Mouse (Mus musculus): ENCODE measurements around the gene Socs4. TPM values are rescaled to one million over a fixed set of nuclear protein-coding genes. Genes with fewer than 3 reads are reported as not detected.
A peak's percentile ranks its signal among the peaks of the same experiment; 100 is the strongest.

Gene Socs4
- total and polyA plus RNA-seq, 3 experiments = 7.0 to 25.1 (median 13.2) TPM

DNA sequence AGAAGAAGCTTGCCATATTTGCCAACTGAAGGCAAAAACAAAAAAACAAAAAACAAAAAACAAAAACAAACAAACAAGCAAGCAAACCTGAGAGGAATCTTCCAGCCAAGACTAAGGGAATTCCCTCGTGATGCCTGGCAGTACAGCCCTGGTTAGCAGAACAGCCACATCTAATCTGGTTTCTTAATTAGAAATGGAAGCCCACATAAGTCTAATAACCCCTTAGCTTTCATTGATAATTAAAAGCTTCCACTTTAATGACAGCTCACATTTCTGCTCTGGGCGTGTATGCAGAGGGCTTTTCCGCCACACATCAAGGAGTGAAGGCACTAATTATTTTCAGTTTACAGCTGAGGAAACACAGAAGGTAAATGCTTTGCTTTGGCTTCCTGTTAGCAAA is 58.6 kb downstream of the Socs4 start:
- Histone ChIP-seq H3K27ac (ENCODE audit: insufficient read depth, low read depth) (no peak overlapping the region), H3K27me3 (replicated peaks) (no peaks in the 10 kb centered on the region), H3K4me1 (ENCODE audit: control insufficient read depth in 1 of 2, insufficient read depth in 2 of 2) (peaks cover 0 to 7% of the 10 kb centered on the region in 2 experiments; a peak in 2 of 4 replicates), H3K9ac (ENCODE audit: insufficient read depth, low read depth) (0 out of 2 replicates have a peak overlapping the region, but pooled peaks have one; percentile 18), H3K9me3 (replicated peaks; ENCODE audit: low read length) (no peaks in the 10 kb centered on the region), H3K4me3 (replicated peaks in 1 of 3; ENCODE audit: low read depth in 2 of 3, low read length in 2 of 3, poor library complexity in 1 of 3) (no peak overlapping the region), H3K4me2 (ENCODE audit: insufficient read depth, low read depth, poor library complexity, severe bottlenecking) (no peak overlapping the region), H3K79me2 (replicated peaks; ENCODE audit: control insufficient read depth, extremely low read depth, insufficient read depth, poor library complexity, severe bottlenecking) (no peaks in the 10 kb centered on the region), H3K36me3 (replicated peaks in 1 of 2; ENCODE audit: control insufficient read depth in 1 of 2, insufficient read depth in 1 of 2, low read length in 1 of 2) (no peaks in the 10 kb centered on the region)
- TF ChIP-seq HCFC1 (IDR thresholded peaks at IDR 0.05; ENCODE audit: low read depth, low read length) = no peak
- 0 out of 2 replicates have a peak, but pooled peaks have one; percentile 9 for TF ChIP-seq MYC (IDR thresholded peaks at IDR 0.05; ENCODE audit: low read depth, low read length)
- dilution Hi-C loops (cut with MboI; ENCODE audit: extremely low pct_ligation_motif_present, extremely low pct_unique_long_range_greater_than_20kb, low sequenced_read_pairs) = no loop called here
- in situ Hi-C loops (cut with MboI; ENCODE audit: low pct_ligation_motif_present, low pct_unique_long_range_greater_than_20kb, low sequenced_read_pairs) = no loop called here
- no peak for DNase-seq (ENCODE audit: extremely low read depth)

- no peak overlapping the region for H3K4me3 ChIP-seq (replicated peaks in 1 of 3; ENCODE audit: low read depth in 2 of 3, low read length in 2 of 3, poor library complexity in 1 of 3)
- in situ Hi-C loops (cut with MboI; ENCODE audit: low pct_ligation_motif_present, low pct_unique_long_range_greater_than_20kb, low sequenced_read_pairs) = loop anchor here (5.0 kb wide), 1 partner anchor 37 kb away; no protein-coding TSS in a partner anchor
Measured at GRCm38 (mm10) chr14:47340231-47340925, 63.6 kb downstream of the Socs4 start.

GRCm38 (mm10) chr14:47341811-47342291 is 65.1 kb downstream of the Socs4 start:
- TF ChIP-seq RAD21 (IDR thresholded peaks at IDR 0.05; ENCODE audit: low read depth, low read length) (no peak), ZKSCAN1 (IDR thresholded peaks at IDR 0.05; ENCODE audit: borderline replicate concordance, low read depth, low read length) (no peak), TBP (conservative IDR thresholded peaks at IDR 0.05; ENCODE audit: low read depth, low read length) (no peak), ETS1 (conservative IDR thresholded peaks at IDR 0.05; ENCODE audit: low read depth, low read length) (no peak), JUN (IDR thresholded peaks at IDR 0.05; ENCODE audit: insufficient read depth, low read depth, low read length) (no peak), SMC3 (IDR thresholded peaks at IDR 0.05; ENCODE audit: low read depth, low read length) (no peak), EP300 (IDR thresholded peaks at IDR 0.05; ENCODE audit: low read length) (no peak), CHD2 (IDR thresholded peaks at IDR 0.05; ENCODE audit: low read length) (no peak), CHD1 (IDR thresholded peaks at IDR 0.05; ENCODE audit: low read depth, low read length) (no peak), IRF4 (IDR thresholded peaks at IDR 0.05; ENCODE audit: low read depth, low read length) (no peak), NRF1 (IDR thresholded peaks at IDR 0.05; ENCODE audit: low read depth, low read length) (no peak)
- Histone ChIP-seq H3K4me2 (ENCODE audit: insufficient read depth, low read depth, poor library complexity, severe bottlenecking) (no peak overlapping the region), H3K27ac (ENCODE audit: insufficient read depth, low read depth) (no peak overlapping the region), H3K9me3 (replicated peaks; ENCODE audit: low read length) (no peaks in the 10 kb centered on the region), H3K36me3 (replicated peaks in 1 of 2; ENCODE audit: control insufficient read depth in 1 of 2, insufficient read depth in 1 of 2, low read length in 1 of 2) (no peaks in the 10 kb centered on the region), H3K27me3 (replicated peaks) (no peaks in the 10 kb centered on the region), H3K4me3 (replicated peaks in 1 of 3; ENCODE audit: low read depth in 2 of 3, low read length in 2 of 3, poor library complexity in 1 of 3) (no peak overlapping the region), H3K79me2 (replicated peaks; ENCODE audit: control insufficient read depth, extremely low read depth, insufficient read depth, poor library complexity, severe bottlenecking) (no peaks in the 10 kb centered on the region), H3K9ac (ENCODE audit: insufficient read depth, low read depth) (no peak overlapping the region), H3K4me1 (ENCODE audit: control insufficient read depth in 1 of 2, insufficient read depth in 2 of 2) (peaks cover 0 to 6% of the 10 kb centered on the region in 2 experiments; a peak in 2 of 4 replicates)
- in situ Hi-C loops (cut with MboI; ENCODE audit: low pct_ligation_motif_present, low pct_unique_long_range_greater_than_20kb, low sequenced_read_pairs) (loop anchor here (5.0 kb wide), 1 partner anchor 35 kb away; no protein-coding TSS in a partner anchor), dilution Hi-C loops (cut with MboI; ENCODE audit: extremely low pct_ligation_motif_present, extremely low pct_unique_long_range_greater_than_20kb, low sequenced_read_pairs) (no loop called here)
- DNase-seq (ENCODE audit: extremely low read depth) = no peak

More at GRCm38 (mm10) chr14:47340231-47340925, 63.6 kb downstream of the Socs4 start:
- Histone ChIP-seq H3K9ac (ENCODE audit: insufficient read depth, low read depth) (no peak overlapping the region), H3K36me3 (replicated peaks in 1 of 2; ENCODE audit: control insufficient read depth in 1 of 2, insufficient read depth in 1 of 2, low read length in 1 of 2) (no peaks in the 10 kb centered on the region), H3K4me2 (ENCODE audit: insufficient read depth, low read depth, poor library complexity, severe bottlenecking) (no peak overlapping the region), H3K9me3 (replicated peaks; ENCODE audit: low read length) (no peaks in the 10 kb centered on the region), H3K27me3 (replicated peaks) (no peaks in the 10 kb centered on the region), H3K79me2 (replicated peaks; ENCODE audit: control insufficient read depth, extremely low read depth, insufficient read depth, poor library complexity, severe bottlenecking) (no peaks in the 10 kb centered on the region), H3K27ac (ENCODE audit: insufficient read depth, low read depth) (no peak overlapping the region), H3K4me1 (ENCODE audit: control insufficient read depth in 1 of 2, insufficient read depth in 2 of 2) (peaks cover 0 to 7% of the 10 kb centered on the region in 2 experiments; a peak in 2 of 4 replicates)
- no peak for TF ChIP-seq RAD21 (IDR thresholded peaks at IDR 0.05; ENCODE audit: low read depth, low read length)
- dilution Hi-C loops (cut with MboI; ENCODE audit: extremely low pct_ligation_motif_present, extremely low pct_unique_long_range_greater_than_20kb, low sequenced_read_pairs) = no loop called here
- DNase-seq (ENCODE audit: extremely low read depth) = no peak
